Mouse (Mus musculus) lung, adult 2 months (tissue): ENCODE measurements around the gene Josd1.

ENCODE experiments used
- CTCF ChIP-seq: fragments of 200-500 bp; IDR thresholded peaks from 2 replicates; pipeline ENCODE4 v1.5.1; 2011; ENCODE audit warnings: mild to moderate bottlenecking, low read length, control low read depth; ENCODE audit not compliant: insufficient read depth
- POLR2A ChIP-seq: fragments of 200-500 bp; IDR thresholded peaks from 2 replicates; pipeline ENCODE4 v1.6.1; 2011; ENCODE audit warnings: low read depth, mild to moderate bottlenecking, control low read depth, low read length, borderline replicate concordance; ENCODE audit errors: extremely low read depth

GRCm38 (mm10) chr15:79650569-79650968 lies 37.1 kb downstream of the Josd1 start:
- TF ChIP-seq POLR2A (no peak), CTCF (peak; percentile 63)
